Mouse (Mus musculus): ENCODE data around the gene Krt32.

Gene Krt32

GRCm38 (mm10) chr11:100055686-100056655, 32.1 kb downstream of the Krt32 start:
- no peak for DNase-seq (ENCODE audit: low read depth)

- no peak for DNase-seq (ENCODE audit: low read depth)
These were observed 37.6 kb downstream of the Krt32 start, which contains the start of gene Krt31 for GRCm38 (mm10) chr11:100050451-100050850. Gene Krt31 (minus strand): TSS chr11:100050551.

- DNase-seq (ENCODE audit: low read depth): no peak
These were observed 40.8 kb downstream of the Krt32 start for GRCm38 (mm10) chr11:100047193-100047592.

GRCm38 (mm10) chr11:100046303-100046866, 41.6 kb downstream of the Krt32 start:
- DNase-seq (ENCODE audit: low read depth): no peak

GRCm38 (mm10) chr11:100041454-100041853, 46.6 kb downstream of the Krt32 start, which contains the start of gene Krt34:
Gene Krt34 (minus strand): TSS chr11:100041554.
- no peak for DNase-seq (ENCODE audit: low read depth)
